Mouse (Mus musculus): ENCODE measurements around the gene Apon. TPM values are rescaled to one million over a fixed set of nuclear protein-coding genes. Genes with fewer than 3 reads are reported as not detected.
A peak's percentile ranks its signal among the peaks of the same experiment; 100 is the strongest.
"Not testable (repeated sequence)": the region's sequence is repeated elsewhere in the genome, so short reads cannot be mapped to it uniquely, and the experiment has no call there.

The Apon gene
- polyA plus RNA-seq, 1 experiment from 2014 or later: not detected

- Histone ChIP-seq H3K27me3 (replicated peaks; ENCODE audit: control insufficient read depth, insufficient read depth, low read length) (no peaks in the 10 kb centered on the region), H3K4me1 (replicated peaks; ENCODE audit: control insufficient read depth, insufficient read depth, low read length) (no peaks in the 10 kb centered on the region), H3K9ac (ENCODE audit: low read depth, low read length) (peak within 1 kb of the TSS; percentile 57), H3K4me3 (ENCODE audit: low read depth, low read length) (peak within 1 kb of the TSS; percentile 68), H3K9me3 (ENCODE audit: control insufficient read depth) (no peaks in the 10 kb centered on the region), H3K27ac (ENCODE audit: low read depth, low read length) (no peak within 1 kb of the TSS), H3K4me2 (replicated peaks; ENCODE audit: low read depth) (peak within 1 kb of the TSS; percentile 88), H3K36me3 (ENCODE audit: control insufficient read depth, insufficient read depth) (peaks cover 7% of the 10 kb centered on the region)
- 0% methylated on average over 30 of the region's 30 CpGs for WGBS
- TF ChIP-seq CTCF (IDR thresholded peaks at IDR 0.05; ENCODE audit: low read depth): peak; percentile 58
- ATAC-seq: peak; percentile 92
Observed at GRCm38 (mm10) chr10:128211390-128212108, 42.3 kb upstream of the Apon start, which contains the start of gene Spryd4. Gene Spryd4 (minus strand): TSS chr10:128211807.

- no peak for TF ChIP-seq CTCF (IDR thresholded peaks at IDR 0.05; ENCODE audit: low read depth)
- no peak overlapping the region for H3K9ac ChIP-seq (ENCODE audit: low read depth, low read length)
- H3K4me2 ChIP-seq (replicated peaks; ENCODE audit: low read depth): peak overlapping the region; percentile 88
- peaks cover 3% of the 10 kb centered on the region; the same call in 1 of the 2 replicates for H3K36me3 ChIP-seq (ENCODE audit: control insufficient read depth, insufficient read depth)
- 53% methylated on average over 6 of the region's 6 CpGs for WGBS
- H3K9me3 ChIP-seq (ENCODE audit: control insufficient read depth): no peaks in the 10 kb centered on the region
- no peaks in the 10 kb centered on the region for H3K27me3 ChIP-seq (replicated peaks; ENCODE audit: control insufficient read depth, insufficient read depth, low read length)
- no peak for ATAC-seq
- H3K4me1 ChIP-seq (replicated peaks; ENCODE audit: control insufficient read depth, insufficient read depth, low read length): no peaks in the 10 kb centered on the region
- no peak overlapping the region for H3K27ac ChIP-seq (ENCODE audit: low read depth, low read length)
- peak overlapping the region; percentile 68 for H3K4me3 ChIP-seq (ENCODE audit: low read depth, low read length)
Observed at GRCm38 (mm10) chr10:128212148-128212547, 41.7 kb upstream of the Apon start.

- peak; percentile 80 for TF ChIP-seq CTCF (IDR thresholded peaks at IDR 0.05; ENCODE audit: low read depth)
- under 1% methylated on average over 18 of the region's 18 CpGs for WGBS
- Histone ChIP-seq H3K9me3 (ENCODE audit: control insufficient read depth) (no peaks in the 10 kb centered on the region), H3K4me2 (replicated peaks; ENCODE audit: low read depth) (peak overlapping the region; percentile 69), H3K27ac (ENCODE audit: low read depth, low read length) (no peak overlapping the region), H3K9ac (ENCODE audit: low read depth, low read length) (0 out of 2 replicates have a peak overlapping the region, but pooled peaks have one; percentile 8), H3K27me3 (replicated peaks; ENCODE audit: control insufficient read depth, insufficient read depth, low read length) (no peaks in the 10 kb centered on the region), H3K4me3 (ENCODE audit: low read depth, low read length) (peak overlapping the region; percentile 35), H3K4me1 (replicated peaks; ENCODE audit: control insufficient read depth, insufficient read depth, low read length) (no peaks in the 10 kb centered on the region), H3K36me3 (ENCODE audit: control insufficient read depth, insufficient read depth) (peaks cover 3% of the 10 kb centered on the region; the same call in 1 of the 2 replicates)
- ATAC-seq: peak; percentile 66
Observed at GRCm38 (mm10) chr10:128212871-128213323, 41.0 kb upstream of the Apon start.

GRCm38 (mm10) chr10:128214112-128214511, 39.8 kb upstream of the Apon start:
- not testable (repeated sequence) for H3K9ac ChIP-seq (ENCODE audit: low read depth, low read length); ATAC-seq; H3K9me3 ChIP-seq (ENCODE audit: control insufficient read depth); H3K4me1 ChIP-seq (replicated peaks; ENCODE audit: control insufficient read depth, insufficient read depth, low read length); H3K27me3 ChIP-seq (replicated peaks; ENCODE audit: control insufficient read depth, insufficient read depth, low read length); H3K36me3 ChIP-seq (ENCODE audit: control insufficient read depth, insufficient read depth); H3K4me2 ChIP-seq (replicated peaks; ENCODE audit: low read depth); H3K27ac ChIP-seq (ENCODE audit: low read depth, low read length); H3K4me3 ChIP-seq (ENCODE audit: low read depth, low read length)
- WGBS: 88% methylated on average over 4 of the region's 4 CpGs

DNA sequence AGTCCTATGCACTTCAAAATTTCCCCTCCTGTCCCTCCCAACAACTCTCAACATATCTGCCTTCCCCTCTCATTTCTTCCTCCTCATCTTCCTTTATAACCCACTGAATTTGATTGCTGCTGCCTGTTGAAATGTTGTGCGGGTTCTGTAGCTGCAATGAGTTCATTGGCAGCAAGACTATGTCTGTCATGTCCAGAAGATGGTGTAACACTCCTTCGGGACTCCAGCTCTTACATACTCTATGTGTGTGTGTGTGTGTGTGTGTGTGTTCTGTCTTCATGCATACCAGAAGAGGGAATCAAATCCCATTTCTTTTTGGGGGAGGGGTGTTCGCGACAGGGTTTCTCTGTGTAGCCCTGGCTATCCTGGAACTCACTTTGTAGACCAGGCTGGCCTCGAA, 38.9 kb upstream of the Apon start:
- Histone ChIP-seq H3K9ac (ENCODE audit: low read depth, low read length) (no peak overlapping the region), H3K4me2 (replicated peaks; ENCODE audit: low read depth) (no peak overlapping the region), H3K4me1 (replicated peaks; ENCODE audit: control insufficient read depth, insufficient read depth, low read length) (no peaks in the 10 kb centered on the region), H3K27me3 (replicated peaks; ENCODE audit: control insufficient read depth, insufficient read depth, low read length) (no peaks in the 10 kb centered on the region), H3K4me3 (ENCODE audit: low read depth, low read length) (no peak overlapping the region), H3K36me3 (ENCODE audit: control insufficient read depth, insufficient read depth) (no peaks in the 10 kb centered on the region), H3K27ac (ENCODE audit: low read depth, low read length) (no peak overlapping the region), H3K9me3 (ENCODE audit: control insufficient read depth) (no peaks in the 10 kb centered on the region)
- WGBS: 80% methylated on average over 5 of the region's 5 CpGs
- peak; percentile 17; the same call in 1 of the 2 replicates for TF ChIP-seq CTCF (IDR thresholded peaks at IDR 0.05; ENCODE audit: low read depth)
- ATAC-seq: no peak

DNA sequence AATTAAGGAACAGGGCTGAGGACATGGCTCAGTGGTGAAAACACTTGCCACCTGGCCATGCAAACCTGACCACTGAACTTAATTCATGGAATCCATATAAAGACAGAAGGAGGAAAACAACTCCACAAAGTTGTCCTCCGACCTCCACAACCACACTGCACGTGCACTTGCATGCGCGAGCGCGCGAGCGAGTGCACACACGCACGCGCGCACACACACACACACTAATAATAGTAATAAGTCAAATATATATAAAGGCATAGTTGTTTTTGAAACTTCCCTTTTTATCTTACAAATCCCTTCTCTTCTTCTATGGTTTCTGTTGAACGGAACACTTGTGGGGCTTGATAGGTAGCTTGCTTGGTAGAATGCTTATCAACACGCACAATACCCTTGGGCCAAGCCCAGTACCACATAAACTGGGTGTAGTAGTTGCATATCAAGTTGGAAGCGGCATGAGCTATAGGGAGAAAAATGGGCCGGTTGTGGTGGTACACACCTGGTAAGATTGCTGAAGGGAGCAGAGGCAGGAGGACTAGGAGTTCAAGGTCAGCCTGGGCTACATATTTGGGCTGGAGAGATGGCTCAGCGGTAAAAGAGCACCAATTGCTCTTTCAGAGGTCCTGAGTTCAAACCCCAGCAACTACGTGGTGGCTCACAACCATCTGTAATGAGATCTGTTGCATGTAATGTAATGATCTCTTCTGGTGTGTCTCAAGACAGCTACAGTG, 35.3 kb upstream of the Apon start:
- Histone ChIP-seq H3K27me3 (replicated peaks; ENCODE audit: control insufficient read depth, insufficient read depth, low read length) (no peaks in the 10 kb centered on the region), H3K36me3 (ENCODE audit: control insufficient read depth, insufficient read depth) (no peaks in the 10 kb centered on the region), H3K4me1 (replicated peaks; ENCODE audit: control insufficient read depth, insufficient read depth, low read length) (no peaks in the 10 kb centered on the region), H3K4me3 (ENCODE audit: low read depth, low read length) (no peak overlapping the region), H3K9me3 (ENCODE audit: control insufficient read depth) (no peaks in the 10 kb centered on the region), H3K9ac (ENCODE audit: low read depth, low read length) (no peak overlapping the region), H3K4me2 (replicated peaks; ENCODE audit: low read depth) (no peak overlapping the region), H3K27ac (ENCODE audit: low read depth, low read length) (no peak overlapping the region)
- ATAC-seq: no peak
- WGBS: 92% methylated on average over 18 of the region's 18 CpGs
- TF ChIP-seq CTCF (IDR thresholded peaks at IDR 0.05; ENCODE audit: low read depth): no peak

Measured in intestine, postnatal 0 days (tissue).